Mouse (Mus musculus) stomach, postnatal 0 days (tissue): ENCODE results near the gene Nhsl1. TPM values are rescaled to one million over a fixed set of nuclear protein-coding genes. Genes with fewer than 3 reads are reported as not detected.

Experiments
- ATAC-seq: fragments of 200-750 bp; cut with Nextera tagmentation; 2 replicates; pipeline ENCODE4 v1.8.0; 2017; ENCODE audit not compliant: low FRiP score, low TSS enrichment
- DNase-seq: peaks from one replicate; pipeline ENCODE4 v3.0.0-alpha.2; 2016; ENCODE audit warnings: low spot score
- H3K27ac ChIP-seq: fragments of 300-500 bp; sonication (generic); replicated peaks from 2 replicates; pipeline ENCODE4 v1.5.1; 2014; ENCODE audit warnings: mild to moderate bottlenecking, control low read depth
- H3K27me3 ChIP-seq: fragments of 300-500 bp; sonication (generic); 2 replicates; pipeline ENCODE4 v1.6.1; 2014; ENCODE audit warnings: low read length; ENCODE audit not compliant: control insufficient read depth, insufficient read depth
- H3K36me3 ChIP-seq: fragments of 300-500 bp; sonication (generic); 2 replicates; pipeline ENCODE4 v1.6.1; 2014; ENCODE audit warnings: low read length, mixed read lengths; ENCODE audit not compliant: control insufficient read depth, insufficient read depth
- H3K4me1 ChIP-seq: fragments of 300-500 bp; sonication (generic); replicated peaks from 2 replicates; pipeline ENCODE4 v1.6.1; 2014; ENCODE audit warnings: antibody characterized with exemption; ENCODE audit not compliant: control insufficient read depth, insufficient read depth
- H3K4me2 ChIP-seq: fragments of 300-500 bp; sonication (generic); replicated peaks from 2 replicates; pipeline ENCODE4 v1.6.1; 2014; ENCODE audit warnings: low read depth, mild to moderate bottlenecking, control low read depth, moderate library complexity
- H3K4me3 ChIP-seq: fragments of 300-500 bp; sonication (generic); 2 replicates; pipeline ENCODE4 v1.5.1; 2014; ENCODE audit warnings: low read depth, low read length, control low read depth
- H3K9ac ChIP-seq: fragments of 300-500 bp; sonication (generic); 2 replicates; pipeline ENCODE4 v1.6.1; 2014; ENCODE audit warnings: mild to moderate bottlenecking, low read length, control low read depth, mixed read lengths
- H3K9me3 ChIP-seq: fragments of 300-500 bp; sonication (generic); 2 replicates; pipeline ENCODE4 v1.6.1; 2016; ENCODE audit warnings: low read length; ENCODE audit not compliant: control insufficient read depth
- CTCF ChIP-seq: IDR thresholded peaks from 2 replicates; pipeline ENCODE4 v1.5.1; 2016; ENCODE audit warnings: antibody characterized with exemption, low read depth, mild to moderate bottlenecking, moderate library complexity
- EP300 ChIP-seq: optimal IDR thresholded peaks from 2 replicates; pipeline ENCODE3; 2016; ENCODE audit warnings: antibody characterized with exemption
- WGBS: fragments of 180-500 bp; shearing (Covaris S2); extraction: QIAGEN DNeasy Blood & Tissue Kit; methylation state at CpG from one replicate; pipeline ENCODE4 v1.1.7; 2014; 5-methylcytosine and 5-hydroxymethylcytosine counted together
- polyA plus RNA-seq: library from polyadenylated mRNA; unstranded; fragments of >200 nt; fragmentation: Nextera tagmentation; extraction: Ambion mirVana; gene quantifications from 2 replicates; pipeline ENCODE4 v1.2.1, GENCODE M21; 2015

Gene Nhsl1
- polyA plus RNA-seq, 1 experiment from 2014 or later, result 4.3 TPM

GRCm38 (mm10) chr10:18525726-18526125 is 206.9 kb downstream of the Nhsl1 start:
- Histone ChIP-seq H3K27ac (no peak overlapping the region), H3K9ac (no peak overlapping the region), H3K9me3 (no peaks in the 10 kb centered on the region), H3K4me1 (no peaks in the 10 kb centered on the region), H3K36me3 (no peaks in the 10 kb centered on the region; the same call in 1 of the 2 replicates), H3K27me3 (no peaks in the 10 kb centered on the region), H3K4me3 (no peak overlapping the region), H3K4me2 (no peak overlapping the region)
- DNase-seq, result no peak
- no peak for TF ChIP-seq CTCF
- no peak for TF ChIP-seq EP300
- peak; percentile 45; the same call in 1 of the 2 replicates for ATAC-seq
- WGBS, result 53% methylated on average over 9 of the region's 9 CpGs

- TF ChIP-seq EP300 (no peak), CTCF (no peak)
- ATAC-seq (0 out of 2 replicates have a peak, but pooled peaks have one; percentile 41), DNase-seq (no peak)
- H3K27me3 ChIP-seq, result no peaks in the 10 kb centered on the region
- no peak overlapping the region for H3K4me3 ChIP-seq
- no peaks in the 10 kb centered on the region for H3K4me1 ChIP-seq
- no peak overlapping the region for H3K27ac ChIP-seq
- no peaks in the 10 kb centered on the region for H3K9me3 ChIP-seq
- no peak overlapping the region for H3K4me2 ChIP-seq
- 72% methylated on average over 22 of the region's 22 CpGs for WGBS
- no peak overlapping the region for H3K9ac ChIP-seq
- H3K36me3 ChIP-seq, result no peaks in the 10 kb centered on the region; the same call in 1 of the 2 replicates
These were observed 207.5 kb downstream of the Nhsl1 start for GRCm38 (mm10) chr10:18526184-18526850.

- no peak for ATAC-seq
- no peaks in the 10 kb centered on the region; the same call in 1 of the 2 replicates for H3K36me3 ChIP-seq
- H3K4me1 ChIP-seq, result no peaks in the 10 kb centered on the region
- DNase-seq, result no peak
- no peak overlapping the region for H3K9ac ChIP-seq
- no peaks in the 10 kb centered on the region for H3K27me3 ChIP-seq
- H3K9me3 ChIP-seq, result no peaks in the 10 kb centered on the region
- H3K4me2 ChIP-seq, result no peak overlapping the region
- no peak overlapping the region for H3K27ac ChIP-seq
- no peak overlapping the region for H3K4me3 ChIP-seq
- 68% methylated on average over 20 of the region's 20 CpGs for WGBS
- TF ChIP-seq CTCF, result no peak
- no peak for TF ChIP-seq EP300
These were observed 208.3 kb downstream of the Nhsl1 start for GRCm38 (mm10) chr10:18526851-18527675.

DNA sequence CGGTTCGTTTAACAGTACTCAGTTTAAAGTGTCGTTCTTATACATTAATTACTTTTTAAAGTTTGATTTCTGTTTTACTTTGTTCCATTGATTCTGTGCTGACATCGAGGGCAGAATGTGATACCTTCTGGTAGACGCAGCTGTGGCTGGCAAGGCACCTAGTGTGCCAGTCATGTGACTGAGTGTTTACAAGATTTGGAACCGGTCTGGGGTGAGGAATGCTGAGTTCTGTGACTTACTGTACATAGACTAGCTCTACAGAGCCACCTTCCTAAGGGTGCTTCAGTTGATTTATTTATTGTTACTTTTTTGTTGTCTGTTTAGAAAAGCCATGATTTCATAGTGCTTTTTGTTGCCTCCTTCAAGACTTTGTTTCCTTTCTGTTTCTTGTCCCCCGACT is 209.0 kb downstream of the Nhsl1 start:
- no peak overlapping the region for H3K9ac ChIP-seq
- 54% methylated on average over 7 of the region's 7 CpGs for WGBS
- no peak overlapping the region for H3K4me2 ChIP-seq
- no peaks in the 10 kb centered on the region for H3K9me3 ChIP-seq
- H3K36me3 ChIP-seq, result no peaks in the 10 kb centered on the region; the same call in 1 of the 2 replicates
- ATAC-seq (no peak), DNase-seq (no peak)
- no peak for TF ChIP-seq EP300
- TF ChIP-seq CTCF, result no peak
- H3K4me3 ChIP-seq, result no peak overlapping the region
- no peaks in the 10 kb centered on the region for H3K27me3 ChIP-seq
- no peaks in the 10 kb centered on the region for H3K4me1 ChIP-seq
- H3K27ac ChIP-seq, result no peak overlapping the region

DNA sequence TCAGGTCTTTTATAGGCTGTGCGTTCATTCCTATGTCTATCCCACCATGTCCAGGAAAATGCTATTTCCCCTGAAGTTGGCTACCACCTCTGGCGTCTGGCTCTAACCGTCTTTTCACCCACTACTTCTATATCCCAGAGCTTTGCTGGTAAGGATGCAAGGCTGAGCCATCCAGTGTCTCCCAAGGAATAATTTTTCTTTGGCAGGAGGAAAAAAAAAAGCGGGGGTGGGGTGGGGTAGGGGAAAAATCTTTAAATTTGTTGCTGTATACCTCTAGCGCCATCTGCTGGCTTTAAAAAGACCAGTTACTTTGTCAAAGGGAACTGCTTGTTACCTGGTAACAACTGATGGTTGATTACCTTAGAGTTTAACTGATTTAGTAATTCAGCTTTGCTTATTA is 209.7 kb downstream of the Nhsl1 start:
- Histone ChIP-seq H3K27me3 (no peaks in the 10 kb centered on the region), H3K9ac (no peak overlapping the region), H3K4me2 (no peak overlapping the region), H3K36me3 (no peaks in the 10 kb centered on the region; the same call in 1 of the 2 replicates), H3K9me3 (no peaks in the 10 kb centered on the region), H3K4me3 (no peak overlapping the region), H3K27ac (no peak overlapping the region), H3K4me1 (no peaks in the 10 kb centered on the region)
- WGBS, result 49% methylated on average over 5 of the region's 5 CpGs
- DNase-seq (no peak), ATAC-seq (no peak)
- TF ChIP-seq EP300 (no peak), CTCF (peak; percentile 84)

- TF ChIP-seq CTCF (no peak), EP300 (no peak)
- H3K4me3 ChIP-seq, result no peak overlapping the region
- DNase-seq (no peak), ATAC-seq (no peak)
- 83% methylated on average over 4 of the region's 4 CpGs for WGBS
- no peak overlapping the region for H3K27ac ChIP-seq
- H3K36me3 ChIP-seq, result no peaks in the 10 kb centered on the region
- H3K27me3 ChIP-seq, result no peaks in the 10 kb centered on the region
- H3K9ac ChIP-seq, result no peak overlapping the region
- H3K4me2 ChIP-seq, result no peak overlapping the region
- H3K4me1 ChIP-seq, result no peaks in the 10 kb centered on the region
- no peaks in the 10 kb centered on the region for H3K9me3 ChIP-seq
These were observed 210.4 kb downstream of the Nhsl1 start for GRCm38 (mm10) chr10:18529177-18529576.
